Mouse (Mus musculus) mesoderm, embryonic 11.5 days (tissue): ENCODE data around the gene Pi4kb.
"Not testable (repeated sequence)": the region's sequence is repeated elsewhere in the genome, so short reads cannot be mapped to it uniquely, and the experiment has no call there.

Experiments
- DNase-seq: peaks from one replicate; pipeline ENCODE4 v3.0.0-alpha.2; 2012; ENCODE audit warnings: low read depth, low spot score

Pi4kb gene

GRCm38 (mm10) chr3:95015337-95015872 is 40.9 kb downstream of the Pi4kb start, which contains the start of gene Zfp687:
TSS of gene Zfp687 (minus strand) at chr3:95015448.
- DNase-seq: peak; percentile 100

GRCm38 (mm10) chr3:95015891-95016531 is 41.5 kb downstream of the Pi4kb start:
- DNase-seq: peak; percentile 92

- DNase-seq: no peak
These were observed 42.1 kb downstream of the Pi4kb start for GRCm38 (mm10) chr3:95016532-95017056.

GRCm38 (mm10) chr3:95018741-95019140 is 44.2 kb downstream of the Pi4kb start:
- DNase-seq: no peak

- not testable (repeated sequence) for DNase-seq
These were observed 46.4 kb downstream of the Pi4kb start for GRCm38 (mm10) chr3:95020956-95021355.

GRCm38 (mm10) chr3:95024551-95024950 is 50.0 kb downstream of the Pi4kb start:
- peak; percentile 15 for DNase-seq

GRCm38 (mm10) chr3:95025202-95025601 is 50.7 kb downstream of the Pi4kb start:
- no peak for DNase-seq

- no peak for DNase-seq
These were observed 52.6 kb downstream of the Pi4kb start for GRCm38 (mm10) chr3:95027057-95027645.

GRCm38 (mm10) chr3:95027701-95028100 is 53.2 kb downstream of the Pi4kb start:
- peak; percentile 28 for DNase-seq

GRCm38 (mm10) chr3:95028603-95029002 is 54.1 kb downstream of the Pi4kb start:
- DNase-seq: no peak

- not testable (repeated sequence) for DNase-seq
These were observed 54.8 kb downstream of the Pi4kb start for GRCm38 (mm10) chr3:95029291-95029827.

GRCm38 (mm10) chr3:95029953-95030352 is 55.4 kb downstream of the Pi4kb start:
- no peak for DNase-seq

GRCm38 (mm10) chr3:95041625-95042024 is 67.1 kb downstream of the Pi4kb start:
- DNase-seq: no peak

GRCm38 (mm10) chr3:95042166-95042837 is 67.8 kb downstream of the Pi4kb start, which contains the start of gene Psmd4:
TSS of gene Psmd4 (minus strand) at chr3:95042614.
- DNase-seq: peak; percentile 97

- no peak for DNase-seq
These were observed 68.3 kb downstream of the Pi4kb start for GRCm38 (mm10) chr3:95042838-95043229.

GRCm38 (mm10) chr3:95043251-95043650 is 68.7 kb downstream of the Pi4kb start:
- DNase-seq: no peak

- DNase-seq: no peak
These were observed 72.0 kb downstream of the Pi4kb start for GRCm38 (mm10) chr3:95046462-95047057.

- no peak for DNase-seq
These were observed 73.4 kb downstream of the Pi4kb start for GRCm38 (mm10) chr3:95047914-95048313.

- peak; percentile 73 for DNase-seq
These were observed 78.4 kb downstream of the Pi4kb start for GRCm38 (mm10) chr3:95052959-95053358.

GRCm38 (mm10) chr3:95053701-95054100 is 79.2 kb downstream of the Pi4kb start:
- DNase-seq: peak; percentile 72

GRCm38 (mm10) chr3:95054481-95055260 is 80.1 kb downstream of the Pi4kb start:
- DNase-seq: peak; percentile 32
